Mouse (Mus musculus): ENCODE results near the gene Trpc7.

The Trpc7 gene

DNA sequence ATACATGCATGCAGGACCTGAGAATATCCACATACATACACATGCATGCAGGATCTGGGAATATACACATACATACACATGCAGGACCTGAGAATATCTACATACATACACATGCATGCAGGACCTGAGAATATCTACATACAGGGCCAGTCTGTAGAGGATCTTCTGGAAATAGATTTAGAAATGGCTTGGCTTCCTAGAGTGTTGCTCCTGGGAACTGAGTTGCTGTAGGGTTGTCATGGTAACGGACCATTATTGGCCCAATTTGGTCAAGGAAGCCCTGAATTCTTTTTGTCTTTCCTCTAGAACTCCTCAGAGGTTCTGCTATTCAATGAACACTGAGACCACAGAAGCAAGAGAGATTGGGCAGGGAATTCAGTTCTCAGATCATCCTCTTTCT, 113.2 kb downstream of the Trpc7 start:
- no peak for DNase-seq

DNA sequence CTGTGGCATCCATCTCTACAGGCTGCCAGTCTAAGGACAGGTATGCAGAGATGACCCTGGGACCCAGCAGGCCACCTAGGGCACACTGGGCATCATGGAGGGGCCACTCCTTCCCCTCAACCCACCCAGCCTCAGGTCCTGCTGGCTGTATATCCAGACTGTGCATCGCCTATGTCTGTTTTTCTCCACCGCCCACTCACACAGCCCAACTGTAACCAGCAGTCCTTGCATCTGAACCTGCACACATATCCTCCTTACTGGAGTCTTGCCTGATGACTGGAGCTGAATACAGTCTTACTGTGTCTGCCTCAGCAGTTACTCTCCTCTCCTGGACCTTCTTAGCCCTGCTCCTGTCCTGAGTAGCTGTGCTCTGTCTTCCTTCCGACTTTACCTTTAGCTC, 114.1 kb downstream of the Trpc7 start:
- DNase-seq, result no peak

DNA sequence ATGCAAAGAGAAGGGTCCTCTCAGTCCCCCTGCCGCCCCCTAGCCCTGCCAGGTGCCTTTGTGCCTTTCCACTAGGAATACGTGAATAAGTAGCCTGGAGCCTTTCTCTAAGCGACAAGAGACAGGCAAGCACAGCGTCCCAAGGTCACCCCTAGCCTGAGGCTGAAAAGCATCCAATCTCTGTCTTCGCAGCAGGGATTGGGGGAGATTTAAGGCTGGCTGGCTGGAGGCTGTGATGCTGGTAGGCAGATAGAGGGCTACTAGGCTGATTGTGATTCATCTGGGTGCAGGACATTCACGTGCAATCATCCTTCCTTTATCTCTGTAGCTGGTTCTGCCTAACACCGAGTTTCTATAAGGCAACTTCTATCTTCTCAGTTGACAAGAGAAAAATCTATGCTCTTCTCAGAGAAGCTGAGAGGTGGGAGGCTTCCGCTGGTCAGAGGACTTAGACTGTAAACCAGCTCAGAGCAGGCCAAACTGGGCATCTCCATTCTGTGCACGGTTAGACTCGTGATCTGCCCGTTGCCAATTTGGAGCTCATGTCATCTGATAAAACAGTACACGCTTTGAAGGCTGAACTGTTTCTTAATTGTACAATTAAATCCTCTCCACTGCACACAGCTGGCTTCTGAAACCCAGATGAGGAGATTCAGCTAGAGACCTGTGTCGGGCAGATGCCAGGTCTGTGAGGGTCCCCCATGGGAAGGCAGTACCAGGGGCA, 114.9 kb downstream of the Trpc7 start:
- DNase-seq, result no peak

DNA sequence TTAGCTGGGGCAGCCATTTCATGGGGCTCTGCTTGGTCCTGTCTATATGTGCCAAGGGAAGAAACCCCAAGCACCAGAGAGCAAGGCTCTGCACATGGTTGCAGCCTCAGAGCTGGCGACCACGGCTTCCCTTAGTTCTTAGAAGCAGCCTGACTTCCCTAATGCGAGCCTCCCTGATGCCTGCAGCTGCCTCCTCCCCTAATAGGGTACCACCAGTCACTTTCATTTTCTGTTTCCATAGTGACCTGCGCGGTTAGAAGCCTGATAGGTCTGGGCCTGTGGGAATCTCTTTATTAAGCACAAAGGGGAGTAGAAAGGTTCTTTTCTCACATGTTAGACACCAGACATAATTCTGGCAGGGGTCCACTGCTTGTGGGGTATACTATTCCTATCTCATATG, 121.5 kb downstream of the Trpc7 start:
- DNase-seq, result no peak

DNA sequence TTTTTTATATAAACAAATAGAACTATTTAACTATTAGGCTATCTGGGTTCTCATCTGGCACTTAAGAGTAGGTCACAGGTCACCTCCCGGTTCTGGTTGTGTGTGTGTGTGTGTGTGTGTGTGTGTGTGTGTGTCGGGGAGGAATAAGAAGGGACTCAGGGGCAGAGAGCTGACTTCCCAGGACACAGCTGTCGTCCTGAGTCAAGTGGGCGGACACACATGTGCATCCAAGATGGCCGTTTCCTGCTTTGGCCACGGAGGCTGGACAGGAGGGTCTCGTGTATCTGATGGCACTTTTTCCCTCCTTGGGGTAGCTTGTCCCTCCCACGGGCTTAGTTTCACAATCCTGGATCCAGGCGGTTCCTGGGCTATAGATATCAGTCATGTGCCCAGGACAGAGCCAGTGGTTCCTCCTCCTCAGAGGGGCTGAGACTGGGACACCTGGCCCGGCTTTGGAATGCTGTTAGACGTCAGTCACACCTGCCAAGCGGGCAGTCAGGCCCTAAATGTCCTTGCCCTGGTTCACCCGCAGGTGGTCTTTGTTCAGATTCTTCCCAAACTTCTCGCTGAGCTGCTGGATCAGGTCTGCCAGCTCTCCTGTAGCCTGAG, 122.4 kb downstream of the Trpc7 start:
- DNase-seq, result no peak

DNA sequence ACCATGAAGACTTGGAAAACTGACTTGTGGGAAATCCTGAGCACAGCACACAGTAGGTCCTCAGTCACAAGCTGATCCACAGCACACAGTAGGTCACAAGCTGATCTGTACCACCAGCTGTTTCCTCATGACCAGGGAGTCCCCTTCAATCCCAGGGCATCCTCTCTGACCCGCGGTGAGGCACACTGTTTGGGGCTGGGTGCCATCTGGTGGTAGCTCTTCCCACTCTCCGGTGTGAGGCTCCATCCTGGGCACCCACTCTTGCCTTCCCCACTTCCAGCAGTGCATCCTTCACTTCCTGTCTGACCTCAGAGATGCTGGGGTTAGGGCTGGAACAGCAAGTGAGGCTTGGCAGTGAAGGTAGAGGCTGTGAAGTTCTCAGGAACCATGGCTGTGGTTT, 123.2 kb downstream of the Trpc7 start:
- DNase-seq, result no peak

DNA sequence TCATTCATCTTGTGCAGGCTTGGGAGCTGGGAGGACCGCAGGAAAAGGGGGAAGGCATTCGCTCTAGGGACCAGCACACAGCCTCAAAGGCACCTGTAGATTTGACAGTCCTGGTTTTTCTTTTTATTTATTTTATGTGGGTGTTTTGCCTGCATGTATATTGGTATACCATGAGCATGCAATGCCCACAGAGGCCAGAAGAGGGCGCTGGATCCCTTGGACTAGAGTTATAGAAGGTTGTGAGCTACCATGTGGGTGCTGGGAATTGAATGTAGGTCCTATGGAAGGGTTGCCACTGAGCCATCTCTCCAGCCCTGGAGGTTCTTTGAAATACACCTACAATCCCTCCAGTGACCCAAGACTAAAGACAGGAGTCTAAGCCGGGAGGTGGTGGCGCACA, 125.0 kb downstream of the Trpc7 start:
- no peak for DNase-seq

DNA sequence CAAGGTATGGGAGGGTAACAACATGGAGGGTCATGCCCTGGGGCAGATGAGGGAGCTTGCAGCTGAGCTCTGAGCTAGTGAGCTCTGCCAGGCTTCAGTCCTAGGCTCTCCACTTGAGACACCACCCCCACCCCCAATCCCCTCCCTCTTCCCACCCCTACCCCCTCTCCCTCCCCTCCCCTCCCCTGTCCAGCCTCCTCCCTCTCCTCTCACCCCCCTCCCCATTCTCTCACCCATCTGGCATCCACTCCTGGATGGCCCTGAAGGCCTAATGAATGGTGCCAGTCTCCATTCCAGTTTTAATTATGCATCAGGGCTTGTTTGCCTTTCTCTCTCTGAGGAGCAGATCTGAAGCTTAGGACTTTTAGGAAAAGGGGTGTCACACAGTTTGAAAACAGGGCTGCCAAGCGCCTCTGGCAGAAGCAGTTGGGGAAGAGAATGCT, 125.6 kb downstream of the Trpc7 start:
- no peak for DNase-seq

DNA sequence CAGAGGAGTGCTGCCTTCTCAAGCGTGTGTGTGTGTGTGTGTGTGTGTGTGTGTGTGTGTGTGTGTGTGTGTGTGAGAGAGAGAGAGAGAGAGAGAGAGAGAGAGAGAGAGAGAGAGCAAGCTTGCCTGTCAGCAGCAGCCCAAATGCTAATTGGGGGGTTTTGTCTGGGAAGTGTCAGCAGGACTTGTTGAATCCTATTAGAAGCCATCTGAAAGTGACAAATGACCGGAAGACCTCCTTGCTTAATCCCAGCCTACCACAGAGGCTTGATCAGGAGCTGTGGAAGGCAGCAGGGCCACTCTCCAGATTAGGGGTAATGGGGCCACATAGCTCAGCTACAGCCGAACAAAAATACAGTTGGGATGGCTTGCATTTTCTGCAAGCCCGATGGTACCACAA, 126.4 kb downstream of the Trpc7 start:
- no peak for DNase-seq

DNA sequence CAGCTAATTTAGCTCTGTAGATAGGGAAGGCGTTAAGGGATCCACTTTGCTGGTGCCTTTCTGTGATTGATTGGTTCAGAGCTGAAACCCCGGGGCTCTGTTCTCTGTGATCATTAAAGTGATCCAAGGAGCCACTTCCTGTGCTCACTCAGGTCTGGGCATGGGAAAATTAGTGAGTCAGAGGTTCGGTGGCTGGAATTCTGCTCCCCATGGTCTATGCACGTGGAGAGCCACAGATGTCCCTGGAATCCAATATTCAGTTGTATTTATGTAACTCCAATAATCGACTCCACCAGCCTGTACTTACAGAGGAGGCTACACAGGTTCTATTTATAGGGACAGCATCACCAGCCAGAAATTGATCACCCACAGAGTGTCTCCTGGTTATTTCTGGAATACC, 129.6 kb downstream of the Trpc7 start:
- no peak for DNase-seq

DNA sequence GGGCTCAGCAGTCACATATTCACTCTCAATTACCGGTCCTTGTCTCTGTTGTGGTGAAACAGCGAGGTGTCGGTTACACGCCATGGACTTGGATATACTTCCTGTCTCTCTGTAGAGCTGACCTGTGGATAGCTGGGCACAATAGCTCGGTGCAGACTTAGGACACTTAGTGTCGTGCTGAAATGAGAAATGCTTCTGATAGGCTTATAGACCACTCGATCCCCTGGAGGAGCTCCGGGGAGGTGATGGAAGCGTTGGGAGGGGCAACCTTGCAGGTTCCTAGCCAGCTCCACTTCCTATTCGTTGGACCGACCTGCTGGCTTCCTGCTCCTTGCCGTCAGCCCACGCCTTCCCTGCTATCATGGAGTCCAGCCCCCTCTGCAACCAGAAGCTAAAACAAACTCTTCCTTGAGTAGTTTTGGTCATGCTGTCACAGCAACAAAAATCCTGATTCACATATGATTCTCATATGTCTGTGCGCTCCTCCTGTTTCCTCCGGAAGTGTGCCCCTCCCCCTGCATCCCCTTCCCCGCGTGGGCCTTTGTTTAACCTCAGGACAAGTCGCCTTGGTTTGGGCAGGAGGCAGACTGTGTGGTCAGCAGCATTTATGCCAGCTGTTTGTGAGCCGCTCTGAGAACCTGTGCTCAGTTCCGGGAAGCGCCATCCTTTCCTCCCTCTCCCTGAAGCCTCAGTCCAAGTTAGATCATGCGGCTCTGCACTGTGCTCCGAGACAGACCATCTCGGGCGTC, 130.3 kb downstream of the Trpc7 start:
- no peak for DNase-seq

DNA sequence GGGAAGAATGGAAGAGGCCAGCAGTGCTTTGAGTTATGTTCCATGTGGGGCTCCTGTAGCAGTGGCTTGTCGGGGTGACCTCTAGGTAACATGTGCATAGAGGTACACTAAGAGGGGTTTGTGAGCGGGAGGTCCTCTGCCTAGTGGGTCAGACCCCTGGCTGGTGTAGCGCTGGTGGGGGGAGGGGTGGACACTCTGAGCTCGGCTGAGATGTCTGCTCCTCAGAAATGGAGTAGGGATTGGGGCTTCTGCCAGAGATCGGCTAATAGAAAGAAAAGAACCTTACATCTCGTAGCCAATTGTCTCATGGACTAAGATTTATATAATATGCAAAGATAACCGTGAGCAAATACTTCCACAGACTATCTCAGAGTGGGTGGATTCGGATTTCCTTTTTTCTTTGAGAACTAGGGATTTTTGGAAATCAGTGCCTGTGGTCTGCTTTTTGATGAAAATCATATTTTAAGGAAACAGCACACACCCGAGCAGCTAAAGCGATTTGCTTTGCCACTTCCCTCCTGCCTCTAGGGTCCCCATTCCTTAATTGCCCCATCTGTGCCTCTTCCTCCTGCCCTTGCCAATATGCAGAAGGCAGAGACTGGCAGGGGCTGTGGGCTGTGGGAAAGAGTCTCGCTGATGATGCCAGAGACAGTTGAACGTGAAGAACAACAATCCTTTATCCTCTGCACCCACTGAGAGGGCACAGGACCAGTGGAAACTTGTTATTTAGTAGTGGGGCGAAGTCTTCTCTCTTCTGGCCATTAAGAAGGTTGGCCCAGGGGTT, 133.2 kb downstream of the Trpc7 start:
- no peak for DNase-seq

DNA sequence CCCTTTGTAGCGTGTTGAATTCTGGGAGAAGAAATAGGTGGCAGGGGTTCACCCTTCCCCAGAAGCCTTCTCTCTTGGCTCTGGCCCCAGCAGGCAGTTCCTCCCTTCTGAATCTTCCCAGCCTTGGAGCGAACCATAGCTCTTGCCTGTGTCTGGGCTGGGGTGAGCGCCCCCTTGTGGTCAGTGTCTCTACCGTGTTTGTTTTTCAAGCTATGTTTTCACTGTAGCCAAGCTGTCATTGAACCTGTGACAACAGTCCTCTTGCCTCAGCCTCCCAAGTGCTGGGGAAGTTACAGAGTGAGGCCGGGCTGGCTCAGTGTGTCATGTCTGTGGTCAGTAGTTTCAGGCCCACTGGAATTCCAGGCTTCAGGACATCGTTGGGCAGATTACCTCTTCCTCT, 137.3 kb downstream of the Trpc7 start:
- DNase-seq, result peak; percentile 25 to 71

DNA sequence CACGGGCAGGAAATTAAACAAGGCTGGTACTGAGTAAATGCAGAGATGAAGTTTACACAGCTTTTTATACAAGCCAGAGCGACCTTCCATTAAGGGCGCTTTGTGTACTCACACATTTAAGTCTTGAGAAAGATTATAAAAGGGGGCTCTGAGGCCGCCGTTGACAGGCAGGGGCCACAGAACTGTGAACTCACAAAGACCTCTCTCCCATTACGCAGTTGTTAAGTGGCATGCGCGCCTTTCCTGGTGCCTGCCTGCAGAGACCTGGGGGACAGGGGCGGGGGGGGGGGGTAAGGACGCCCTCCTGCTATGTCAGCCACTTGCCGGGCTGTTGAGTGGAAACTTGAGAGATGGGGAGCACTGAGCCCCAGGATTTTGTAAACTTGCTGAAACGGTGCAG, 138.6 kb downstream of the Trpc7 start:
- DNase-seq, result no peak

DNA sequence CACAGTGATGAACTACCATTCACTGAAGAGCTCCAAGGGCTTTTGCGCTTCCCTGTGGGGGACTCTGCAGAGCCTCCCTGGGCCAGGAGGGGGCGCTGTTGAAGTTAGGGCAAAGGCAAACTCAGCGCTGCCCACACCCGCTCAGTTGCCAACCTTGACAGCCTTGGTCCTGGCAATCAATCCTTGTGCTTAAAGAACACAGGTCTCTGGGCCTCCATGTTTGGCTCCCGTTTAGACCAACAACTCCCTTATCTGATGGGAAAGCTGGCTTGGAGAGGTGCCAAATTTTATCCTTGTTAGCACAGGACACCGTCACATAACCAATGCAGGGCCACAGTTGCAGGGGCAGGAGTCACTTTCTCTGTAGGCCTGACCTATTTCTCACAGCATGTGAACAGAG, 139.9 kb downstream of the Trpc7 start:
- DNase-seq, result peak in 1 of 2 experiments; percentile 26

DNA sequence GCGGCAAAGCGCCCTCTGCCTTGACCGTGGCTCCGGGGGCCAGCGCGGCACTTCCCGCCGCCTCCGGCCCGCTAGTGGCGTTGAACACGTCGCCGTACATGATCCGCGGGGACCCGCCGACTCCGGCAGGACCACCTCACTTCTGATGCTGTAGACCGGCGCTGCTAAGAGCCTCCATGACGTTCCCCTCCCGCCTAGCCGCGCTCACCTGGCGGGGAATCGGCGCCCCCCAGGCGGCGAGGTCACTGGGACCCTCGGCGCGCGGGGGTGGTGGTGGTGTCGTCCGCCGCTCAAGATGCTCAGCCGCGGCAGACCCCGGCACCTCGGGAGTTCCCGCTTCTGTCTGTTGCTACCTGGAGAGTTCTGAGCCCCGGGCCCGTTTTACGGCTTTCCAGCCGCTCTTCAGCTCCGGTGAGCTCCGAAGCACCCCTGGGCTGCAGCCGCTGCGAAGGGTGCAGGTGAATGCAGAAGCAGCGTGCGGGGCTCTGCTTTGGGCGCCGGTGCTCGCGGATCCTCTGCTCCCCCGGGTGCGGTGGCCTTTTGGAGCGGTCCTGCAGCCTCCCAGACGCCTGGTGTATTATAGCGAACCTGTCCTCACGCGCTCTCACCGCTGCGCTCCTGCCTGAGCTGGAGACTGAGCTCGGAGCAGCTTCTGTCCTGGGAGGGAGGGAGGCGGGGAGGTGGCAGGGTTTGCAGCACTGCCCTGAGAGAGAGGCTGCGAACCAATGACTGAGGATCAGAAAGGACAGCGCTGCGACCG, 142.4 kb downstream of the Trpc7 start, which contains the start of gene Gm45623:
Gm45623 (minus strand) TSS at position 636 of the 760 bp plus-strand sequence.
- no peak for DNase-seq

DNA sequence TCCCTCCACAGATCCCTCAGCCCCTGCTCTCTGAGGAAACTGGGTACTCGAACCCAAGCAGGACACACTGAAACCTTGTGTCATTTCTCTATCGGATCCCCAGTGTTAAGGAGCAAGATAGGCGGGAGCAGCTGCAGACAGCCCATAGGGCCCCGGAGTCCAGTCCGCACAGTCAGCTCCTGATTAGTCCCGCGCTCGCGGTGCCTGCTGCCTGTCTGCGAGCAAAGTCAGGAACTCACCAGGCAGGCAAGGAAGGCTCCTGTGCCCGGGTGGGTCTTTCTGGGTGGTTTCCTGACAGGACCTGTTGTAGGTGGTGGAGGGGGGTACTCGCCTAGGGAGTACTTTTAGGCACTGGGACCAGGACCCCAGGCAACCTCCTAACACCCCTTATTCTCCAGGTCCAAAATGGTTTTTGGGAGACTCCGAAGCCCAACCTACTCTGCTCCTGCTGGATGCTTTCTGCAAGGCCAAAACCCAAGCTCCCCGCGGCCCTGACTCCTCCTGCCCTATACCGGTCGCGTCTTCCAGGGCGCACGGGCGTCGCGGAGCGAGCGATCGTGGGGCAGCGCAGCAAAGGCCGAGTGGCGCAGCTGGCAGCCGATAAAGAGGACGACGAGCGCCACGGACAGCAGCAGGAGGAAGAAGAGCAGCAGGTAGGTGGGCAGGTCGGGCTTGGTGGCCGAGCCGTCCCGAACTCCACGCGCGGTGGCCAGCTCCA, 143.2 kb downstream of the Trpc7 start:
- no peak for DNase-seq

DNA sequence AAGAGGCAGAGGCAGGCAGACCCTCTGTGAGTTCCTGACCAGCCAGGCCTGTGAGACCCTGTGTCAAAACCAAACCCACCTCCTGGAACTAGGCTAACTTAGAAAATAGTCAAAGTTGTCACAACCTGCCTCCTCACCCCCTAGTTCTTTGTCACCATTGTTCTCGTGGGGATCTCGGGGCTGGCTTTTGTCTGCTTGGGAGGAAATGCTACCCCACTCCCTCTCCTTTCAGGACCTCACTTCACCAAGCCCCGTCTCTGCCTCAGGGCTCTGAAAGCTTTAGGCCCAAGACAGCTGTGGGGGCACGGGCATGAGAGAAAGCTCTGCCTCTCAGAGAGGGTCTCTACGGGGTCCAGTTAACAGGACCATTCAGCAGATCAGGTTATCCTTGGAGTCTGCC, 144.0 kb downstream of the Trpc7 start:
- no peak for DNase-seq

DNA sequence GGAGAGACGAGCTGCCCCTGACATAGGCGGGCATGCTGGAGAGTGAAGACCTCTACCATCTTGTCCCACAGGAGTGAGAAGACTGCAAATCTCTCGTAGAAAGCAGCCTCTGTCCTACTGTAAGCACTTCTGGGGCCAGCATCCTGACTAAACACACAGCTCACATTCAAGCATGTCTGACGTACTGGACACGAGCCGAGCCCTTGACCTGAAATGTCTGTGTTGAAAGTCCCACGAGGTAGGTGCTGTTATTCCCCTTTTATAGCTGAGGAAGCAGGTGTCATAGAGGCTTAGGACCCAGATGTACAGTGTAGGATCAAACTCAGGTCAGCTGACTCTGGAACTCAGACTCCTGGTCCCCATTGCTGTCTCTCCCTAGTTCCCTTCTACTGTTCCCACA, 146.4 kb downstream of the Trpc7 start:
- no peak for DNase-seq

DNA sequence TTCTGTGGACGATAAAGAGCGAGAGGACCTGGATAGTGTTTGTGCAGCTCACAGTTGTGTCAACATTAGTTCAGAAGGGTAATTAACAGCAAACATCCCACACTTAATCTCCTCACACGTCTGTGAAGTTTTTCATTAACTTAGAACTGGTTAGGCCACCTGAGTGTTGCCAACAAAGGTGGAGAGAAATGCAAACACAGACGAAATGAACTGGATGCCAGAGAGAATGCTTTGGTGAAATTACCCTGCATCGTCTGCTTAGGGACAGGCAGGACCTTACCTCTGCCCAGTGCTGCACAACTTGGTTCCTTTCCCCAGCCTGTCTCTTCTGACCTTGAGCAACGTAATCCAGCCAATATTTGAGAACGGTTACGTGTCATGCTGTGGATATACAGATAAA, 148.2 kb downstream of the Trpc7 start:
- no peak for DNase-seq

DNA sequence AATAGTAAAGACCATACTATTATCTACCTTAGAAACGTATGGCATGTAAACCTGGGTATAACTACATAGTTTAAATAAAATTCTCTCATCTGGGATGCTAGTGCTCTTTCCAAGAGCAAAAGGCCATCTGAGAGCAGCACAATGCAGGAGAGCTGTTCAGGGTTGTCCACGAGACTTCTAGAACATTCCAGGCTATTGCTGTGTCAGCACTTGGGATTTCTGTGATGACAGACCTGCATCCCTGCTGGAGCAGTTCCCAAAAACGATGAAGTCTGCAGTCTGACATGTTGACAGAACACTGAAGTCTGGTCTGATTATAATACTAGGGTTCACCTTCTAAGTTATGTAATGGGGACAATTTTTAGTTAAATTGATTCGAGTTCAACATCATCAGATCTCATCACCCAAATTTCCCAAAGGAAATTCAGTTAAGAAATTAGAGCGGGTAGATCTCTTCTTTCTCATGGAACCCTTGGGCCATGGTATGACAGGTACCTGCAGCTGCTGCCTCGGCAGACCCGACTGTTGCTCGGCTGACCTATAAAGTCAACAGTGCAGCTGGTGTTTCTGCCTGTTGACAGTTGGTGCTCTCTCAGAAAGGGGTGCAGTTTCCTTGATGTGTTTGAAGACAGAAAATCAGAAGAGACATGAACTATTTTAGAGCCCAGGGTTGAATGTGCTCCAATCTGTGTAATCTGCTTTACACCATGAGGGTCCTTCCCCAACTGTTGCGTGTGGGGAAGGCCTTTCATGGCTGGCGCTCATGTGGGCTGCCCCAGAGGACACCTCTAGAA, 148.9 kb downstream of the Trpc7 start:
- DNase-seq, result no peak
